Mouse (Mus musculus): ENCODE results near the gene Gjb5.

Gene Gjb5

GRCm38 (mm10) chr4:127306915-127307314, 51.1 kb downstream of the Gjb5 start:
- no peak for DNase-seq
